Mouse (Mus musculus) frontal cortex, postnatal 10 days (tissue): ENCODE results near the gene Lpcat1.

Source experiments
- DNase-seq, 2 experiments: peaks; one replicate each; pipeline ENCODE4 v3.0.0; 2022; ENCODE audit warnings: low spot score in 2 of 2, mixed read lengths in 1 of 2

Lpcat1 gene

GRCm38 (mm10) chr13:73476796-73477195, 9.8 kb downstream of the Lpcat1 start:
- no peak for DNase-seq

GRCm38 (mm10) chr13:73477841-73478240, 10.8 kb downstream of the Lpcat1 start:
- no peak for DNase-seq

GRCm38 (mm10) chr13:73482476-73482875, 15.5 kb downstream of the Lpcat1 start:
- DNase-seq = no peak

- no peak for DNase-seq
Measured at GRCm38 (mm10) chr13:73483331-73483730, 16.3 kb downstream of the Lpcat1 start.

- no peak for DNase-seq
Measured at GRCm38 (mm10) chr13:73484171-73484570, 17.2 kb downstream of the Lpcat1 start.

- DNase-seq = no peak
Measured at GRCm38 (mm10) chr13:73488105-73488504, 21.1 kb downstream of the Lpcat1 start.

- no peak for DNase-seq
Measured at GRCm38 (mm10) chr13:73488707-73489106, 21.7 kb downstream of the Lpcat1 start.

- no peak for DNase-seq
Measured at GRCm38 (mm10) chr13:73489986-73490385, 23.0 kb downstream of the Lpcat1 start.

GRCm38 (mm10) chr13:73490564-73491170, 23.7 kb downstream of the Lpcat1 start:
- no peak for DNase-seq

GRCm38 (mm10) chr13:73493183-73493582, 26.2 kb downstream of the Lpcat1 start:
- DNase-seq = no peak

GRCm38 (mm10) chr13:73494528-73494927, 27.5 kb downstream of the Lpcat1 start:
- no peak for DNase-seq

GRCm38 (mm10) chr13:73496137-73496536, 29.1 kb downstream of the Lpcat1 start:
- no peak for DNase-seq

GRCm38 (mm10) chr13:73499893-73500604, 33.1 kb downstream of the Lpcat1 start:
- DNase-seq = no peak

- no peak for DNase-seq
Measured at GRCm38 (mm10) chr13:73502719-73503118, 35.7 kb downstream of the Lpcat1 start.

- DNase-seq = peak; percentile 60 to 78
Measured at GRCm38 (mm10) chr13:73505686-73506467, 38.9 kb downstream of the Lpcat1 start.

- DNase-seq = no peak
Measured at GRCm38 (mm10) chr13:73508817-73509550, 42.0 kb downstream of the Lpcat1 start.

- DNase-seq = no peak
Measured at GRCm38 (mm10) chr13:73509869-73510268, 42.9 kb downstream of the Lpcat1 start.

GRCm38 (mm10) chr13:73512776-73513673, 46.0 kb downstream of the Lpcat1 start:
- DNase-seq = peak in 1 of 2 experiments; percentile 71

- DNase-seq = no peak
Measured at GRCm38 (mm10) chr13:73516886-73517285, 49.9 kb downstream of the Lpcat1 start.

GRCm38 (mm10) chr13:73533716-73534115, 66.7 kb downstream of the Lpcat1 start:
- no peak for DNase-seq

- no peak for DNase-seq
Measured at GRCm38 (mm10) chr13:73535287-73535686, 68.3 kb downstream of the Lpcat1 start.
